Mouse (Mus musculus) ZHBTc4 (cell line): Measurements from ENCODE around the gene Trp53i13.
A peak's percentile ranks its signal among the peaks of the same experiment; 100 is the strongest.

ENCODE experiments used
- DNase-seq: peaks from one replicate; pipeline ENCODE4 v3.0.0-alpha.2; 2011; ENCODE audit warnings: low read depth, low spot score

The Trp53i13 gene

DNA sequence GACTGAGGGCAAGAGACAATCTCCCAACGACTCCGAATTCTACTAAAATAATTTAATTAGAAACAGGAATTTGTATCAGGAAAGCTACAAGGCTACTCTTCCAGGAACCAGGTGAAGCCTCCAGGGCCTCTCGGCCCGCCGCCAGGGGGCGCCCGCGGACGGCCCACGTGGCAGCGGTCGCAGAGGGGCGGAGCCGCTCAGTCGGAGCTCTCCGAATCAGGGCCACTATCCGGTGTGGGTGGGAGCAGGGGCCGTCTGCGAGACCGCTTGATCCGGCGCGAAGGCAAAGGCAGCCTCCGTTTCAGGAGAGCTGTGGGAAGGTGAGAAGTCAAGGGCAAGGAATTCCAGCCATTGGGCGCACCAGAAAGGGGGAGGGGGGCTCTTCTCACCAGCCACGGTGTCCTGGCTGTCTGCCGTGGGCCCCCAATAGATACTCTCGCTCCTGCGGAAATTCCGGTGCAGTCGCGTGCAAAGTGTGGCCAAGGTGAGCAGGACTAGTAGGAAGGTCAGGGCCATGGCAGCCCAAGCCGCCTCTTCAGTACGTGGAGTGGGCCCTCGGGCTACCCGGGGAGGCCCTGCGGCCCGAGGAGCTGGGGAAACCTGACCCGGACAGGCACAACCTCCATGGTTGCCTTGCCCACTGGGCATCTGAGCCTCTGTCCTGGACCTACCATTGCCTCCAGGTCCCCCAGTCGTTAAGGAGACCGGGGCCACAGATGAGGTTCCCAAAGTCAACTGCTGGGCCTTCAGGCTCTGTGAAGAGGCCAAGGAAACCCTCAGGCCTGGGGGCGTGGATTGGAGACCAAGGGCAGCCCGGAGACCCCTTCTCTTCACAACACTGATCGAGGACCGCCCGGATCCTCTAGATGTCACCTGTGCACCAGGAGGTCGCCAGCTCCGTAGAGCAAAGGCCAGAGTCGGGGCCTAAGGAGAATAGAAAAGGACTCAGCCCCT lies 7.4 kb downstream of the Trp53i13 start:
- DNase-seq, result peak; percentile 91

DNA sequence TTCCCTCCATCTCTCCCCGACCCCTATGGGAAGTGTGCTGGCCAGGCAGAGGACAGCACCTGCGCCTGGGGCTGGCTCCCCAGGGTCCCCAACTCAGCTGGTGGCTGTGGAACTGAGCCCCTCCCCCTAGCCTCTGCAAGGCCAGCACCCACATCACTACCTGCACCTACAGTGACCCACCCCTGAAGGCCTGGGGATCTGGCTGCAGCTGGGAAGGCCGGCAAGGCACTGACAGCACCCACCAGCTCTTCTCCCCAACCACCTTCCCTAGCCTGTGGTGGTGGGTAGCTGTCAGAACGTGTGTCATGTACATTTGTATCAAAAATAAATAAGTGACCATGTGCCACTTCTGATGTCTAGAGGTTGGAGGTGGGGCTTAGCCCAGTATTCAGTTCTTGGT lies 8.4 kb downstream of the Trp53i13 start:
- no peak for DNase-seq

DNA sequence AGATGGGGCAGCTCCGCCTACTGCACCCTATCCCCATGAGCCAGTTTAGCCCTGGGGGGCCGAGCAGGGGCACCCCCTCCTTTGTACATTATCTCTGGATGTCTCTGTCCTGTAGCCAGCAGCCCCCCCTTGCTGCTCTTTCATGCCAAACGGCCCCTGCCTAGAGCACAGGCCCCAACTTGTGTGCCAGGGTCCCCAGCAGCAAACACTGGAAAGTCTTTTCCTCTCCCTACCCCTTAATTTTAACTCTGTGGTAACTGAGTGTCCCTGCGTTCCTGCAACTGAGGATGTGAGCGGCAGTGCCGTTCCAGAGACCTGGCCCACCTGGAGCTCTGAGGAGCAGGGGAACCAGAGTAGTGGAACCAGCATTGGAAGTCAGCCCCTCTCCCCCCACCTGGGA lies 8.8 kb downstream of the Trp53i13 start:
- no peak for DNase-seq

DNA sequence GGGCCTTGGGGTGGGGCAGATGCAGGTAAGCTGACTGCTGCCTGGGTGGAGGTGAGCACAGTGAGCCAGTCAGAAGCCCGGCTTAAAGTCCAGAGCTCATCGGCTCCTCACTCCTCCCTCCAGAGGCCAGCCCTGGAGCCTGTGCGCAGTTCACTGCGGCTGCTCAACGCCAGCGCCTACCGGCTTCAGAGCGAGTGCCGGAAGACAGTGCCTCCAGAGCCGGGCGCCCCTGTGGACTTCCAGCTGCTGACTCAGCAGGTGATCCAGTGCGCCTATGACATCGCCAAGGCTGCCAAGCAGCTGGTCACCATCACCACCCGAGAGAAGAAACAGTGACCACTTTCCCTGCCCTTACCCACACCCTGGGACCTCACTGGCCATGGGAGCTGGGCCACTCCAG lies 9.5 kb downstream of the Trp53i13 start:
- DNase-seq, result no peak

DNA sequence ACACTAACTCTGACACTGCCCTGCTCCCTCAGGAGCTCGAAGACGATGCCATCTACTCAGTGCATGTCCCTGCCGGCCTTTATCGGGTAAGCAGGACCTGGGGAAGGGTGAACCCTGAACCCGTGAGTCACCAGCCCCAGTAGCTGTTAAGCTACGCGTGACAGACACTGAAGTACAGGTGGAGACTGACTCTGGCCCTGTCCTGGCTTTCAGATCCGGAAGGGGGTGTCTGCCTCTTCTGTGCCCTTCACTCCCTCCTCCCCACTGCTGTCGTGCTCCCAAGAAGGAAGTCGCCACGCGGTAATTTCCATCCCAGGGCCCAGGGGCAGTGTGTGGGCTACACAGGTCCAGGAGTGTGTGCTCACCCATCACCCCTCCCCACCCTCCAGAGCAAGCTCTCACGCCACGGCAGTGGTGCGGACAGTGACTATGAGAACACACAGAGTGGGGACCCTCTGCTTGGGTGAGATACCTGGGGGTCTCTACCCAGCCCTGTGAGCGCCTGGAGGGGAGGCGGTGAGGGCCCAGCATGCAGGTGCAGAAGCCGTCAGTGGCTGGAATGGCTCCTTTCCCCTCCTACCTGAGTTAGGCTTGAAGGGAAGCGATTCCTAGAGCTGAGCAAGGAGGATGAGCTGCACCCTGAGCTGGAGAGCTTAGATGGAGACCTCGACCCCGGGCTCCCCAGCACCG lies 10.3 kb downstream of the Trp53i13 start:
- no peak for DNase-seq

DNA sequence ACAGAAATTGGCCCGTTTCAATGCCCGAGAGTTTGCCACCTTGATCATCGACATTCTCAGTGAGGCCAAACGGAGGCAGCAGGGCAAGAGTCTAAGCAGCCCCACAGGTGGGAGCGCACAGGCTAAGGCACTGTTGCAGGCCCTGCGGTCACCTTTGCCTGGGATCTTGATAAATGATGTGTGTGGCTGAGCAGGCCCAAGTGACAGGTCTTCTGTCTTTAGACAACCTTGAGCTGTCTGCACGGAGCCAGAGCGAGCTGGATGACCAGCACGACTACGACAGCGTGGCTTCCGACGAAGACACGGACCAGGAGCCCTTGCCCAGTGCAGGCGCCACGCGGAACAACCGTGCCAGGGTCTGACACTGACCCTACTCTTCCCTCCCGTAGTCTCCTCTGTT lies 11.4 kb downstream of the Trp53i13 start:
- DNase-seq, result no peak

DNA sequence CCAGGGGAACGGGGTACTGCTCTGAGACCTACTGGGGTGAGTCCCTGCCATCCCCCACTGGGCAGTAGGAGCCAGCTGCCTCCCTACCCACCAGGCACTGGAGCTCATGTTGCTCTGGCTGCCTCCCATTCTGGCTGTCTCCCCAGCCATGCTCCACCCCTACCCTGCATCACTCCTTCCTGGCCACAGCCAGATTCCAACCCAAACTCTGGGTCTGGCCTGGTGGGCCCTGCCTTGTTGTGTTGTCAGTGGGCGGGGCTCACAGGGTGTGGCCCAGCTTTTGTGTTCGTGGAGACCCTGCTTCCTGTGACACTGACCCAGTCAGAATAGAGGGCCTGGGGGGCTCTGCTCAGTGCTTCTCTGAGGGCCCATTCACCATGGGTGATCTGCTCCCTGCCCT lies 12.3 kb downstream of the Trp53i13 start:
- peak; percentile 83 for DNase-seq

DNA sequence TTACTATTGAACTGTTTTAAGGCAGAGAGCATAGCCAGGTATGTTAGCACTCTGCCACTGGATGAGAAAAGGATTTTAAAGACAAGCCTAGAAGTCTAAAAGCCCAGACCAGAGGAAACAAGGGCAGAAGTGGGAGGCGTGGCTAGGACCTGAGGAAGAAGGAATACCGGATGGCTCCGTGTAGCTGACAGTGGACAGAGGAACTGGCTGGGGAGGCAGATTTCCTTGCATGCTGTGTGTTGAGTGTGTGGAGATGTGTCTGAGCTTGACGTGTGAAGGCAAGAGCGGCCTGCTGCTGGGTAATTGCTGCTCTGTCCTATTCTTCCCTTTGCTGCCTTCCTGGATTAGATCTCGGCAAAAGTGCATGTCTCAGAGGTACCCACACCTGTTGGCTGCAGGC lies 13.3 kb downstream of the Trp53i13 start:
- DNase-seq, result no peak

DNA sequence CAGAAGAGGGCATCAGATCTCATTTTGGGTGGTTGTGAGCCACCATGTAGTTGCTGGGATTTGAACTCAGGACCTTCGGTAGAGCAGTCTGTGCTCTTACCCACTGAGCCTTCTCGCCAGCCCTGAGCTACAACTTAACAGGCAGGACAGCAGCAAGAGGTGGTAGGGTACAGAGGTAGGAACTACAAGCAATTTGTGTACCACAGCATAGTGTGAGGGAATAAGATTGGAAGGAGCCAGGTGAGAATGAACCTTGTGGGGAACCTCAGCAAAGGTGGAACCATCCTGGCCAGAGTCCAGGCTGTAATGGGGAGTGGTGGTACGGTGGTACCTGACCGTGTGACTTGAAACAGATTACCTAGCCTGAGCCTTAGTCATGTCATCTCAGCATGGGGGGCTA lies 13.8 kb downstream of the Trp53i13 start:
- DNase-seq, result no peak

DNA sequence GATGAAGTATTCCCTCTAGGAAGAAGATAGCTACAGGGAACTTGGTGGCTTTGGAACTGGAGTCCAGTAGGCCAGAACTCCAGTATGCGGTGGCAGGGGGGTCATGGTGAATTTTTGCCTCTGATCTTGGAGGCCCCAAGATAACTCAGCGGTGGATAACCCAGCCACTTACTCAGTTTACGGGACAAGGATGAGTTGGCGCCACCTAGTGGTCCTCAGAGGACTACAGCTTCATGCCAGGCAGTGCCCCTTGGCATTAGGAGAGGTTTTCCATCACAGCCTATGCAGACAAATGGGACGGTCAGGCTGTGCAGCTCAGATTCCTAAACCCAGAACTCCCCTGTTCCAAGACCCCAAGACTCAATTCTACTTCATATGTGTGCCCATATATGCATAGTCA lies 14.4 kb downstream of the Trp53i13 start:
- DNase-seq, result peak; percentile 78

DNA sequence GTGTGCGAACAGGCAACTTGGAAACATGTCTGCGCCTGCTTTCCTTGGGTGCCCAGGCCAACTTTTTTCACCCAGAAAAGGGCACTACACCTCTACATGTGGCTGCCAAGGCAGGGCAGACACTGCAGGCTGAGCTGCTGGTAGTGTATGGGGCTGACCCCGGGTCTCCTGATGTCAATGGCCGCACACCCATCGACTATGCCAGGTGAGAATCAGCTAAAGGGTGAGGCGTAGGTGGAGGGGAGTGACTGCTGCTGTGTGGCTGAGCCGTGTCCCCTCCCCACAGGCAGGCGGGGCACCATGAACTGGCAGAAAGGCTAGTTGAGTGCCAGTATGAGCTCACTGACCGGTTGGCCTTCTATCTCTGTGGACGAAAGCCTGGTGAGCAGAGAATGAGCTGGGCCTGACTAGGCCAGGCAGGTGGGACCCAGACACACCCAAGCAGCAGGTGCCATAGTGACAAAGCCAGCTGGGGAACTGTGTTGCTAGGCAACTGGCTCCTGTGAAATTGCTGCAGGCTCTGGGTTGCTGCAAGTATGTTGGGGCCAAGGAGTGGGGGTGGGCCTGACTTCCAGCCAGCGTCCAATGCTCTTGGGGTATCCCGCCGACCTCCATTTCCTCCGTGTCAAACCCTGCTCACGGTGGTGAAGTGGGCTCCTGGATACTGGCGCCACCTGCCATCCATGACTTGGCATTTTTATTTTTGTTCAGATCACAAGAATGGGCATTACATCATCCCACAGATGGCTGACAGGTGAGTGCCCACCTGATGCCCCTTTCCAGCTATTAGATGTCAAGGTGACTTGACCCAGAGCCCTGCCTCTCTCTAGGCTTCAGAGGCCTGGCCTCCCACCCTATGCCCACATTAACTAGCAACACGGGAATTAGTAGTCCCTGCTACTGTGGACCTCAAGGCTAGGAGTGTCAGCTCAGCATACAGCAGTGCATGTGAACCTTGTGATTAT lies 15.1 kb downstream of the Trp53i13 start:
- peak; percentile 49 for DNase-seq

DNA sequence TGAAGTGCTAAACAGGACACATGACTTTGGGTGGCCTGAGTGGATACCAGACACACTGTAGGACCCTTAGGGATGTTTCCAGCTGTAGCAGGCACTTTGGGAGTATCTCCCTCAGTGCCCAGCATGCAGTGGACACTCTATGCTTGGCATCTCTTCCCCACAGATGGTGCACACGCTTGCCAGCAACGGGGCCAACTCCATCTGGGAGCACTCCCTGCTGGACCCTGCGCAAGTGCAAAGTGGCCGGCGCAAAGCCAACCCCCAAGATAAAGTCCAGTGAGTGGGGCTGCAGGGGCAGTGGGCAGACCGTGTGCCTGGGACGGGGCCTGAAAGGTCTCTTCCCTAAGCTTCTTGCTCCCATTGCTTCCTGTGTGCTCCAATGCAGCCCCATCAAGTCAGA lies 16.4 kb downstream of the Trp53i13 start:
- no peak for DNase-seq

DNA sequence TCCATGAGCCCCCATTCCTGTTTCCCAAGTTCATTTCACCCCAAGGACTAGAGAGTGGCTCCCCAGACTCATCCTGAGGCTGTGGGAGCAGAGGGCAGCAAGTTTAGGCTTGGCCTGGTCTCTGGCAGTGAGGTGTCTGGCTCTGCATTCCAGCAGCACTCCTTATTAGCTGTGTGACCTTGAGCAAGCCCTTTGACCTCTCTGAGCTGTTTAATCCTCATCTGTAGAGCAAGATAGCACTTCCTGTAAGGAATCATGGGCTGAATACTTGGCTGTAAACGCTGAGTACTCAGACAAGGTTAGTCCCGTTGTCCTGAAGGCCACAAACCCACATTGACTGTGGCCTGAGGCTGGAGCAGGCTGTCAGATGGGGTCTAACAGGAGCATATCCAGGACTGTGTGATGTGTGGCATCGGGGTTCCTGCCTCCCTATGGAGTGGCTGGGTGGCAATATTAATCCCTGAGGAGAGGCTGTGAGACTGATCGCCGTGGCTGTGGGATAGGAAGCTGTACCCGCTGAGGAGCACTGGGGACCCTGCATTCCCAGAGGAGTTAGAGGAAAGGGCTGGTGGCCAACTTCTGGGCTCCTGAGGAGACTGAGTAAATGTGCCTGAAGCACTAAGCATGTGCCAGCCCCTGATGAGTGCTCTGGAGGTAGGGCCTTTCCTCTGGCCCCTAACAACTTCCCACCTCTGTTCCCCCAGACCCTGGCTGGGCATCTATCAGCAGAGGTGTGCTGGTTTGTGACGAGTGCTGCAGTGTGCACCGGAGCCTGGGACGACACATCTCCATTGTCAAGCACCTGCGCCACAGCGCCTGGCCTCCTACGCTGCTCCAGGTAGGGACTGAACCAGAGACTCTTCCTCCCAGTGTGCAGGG lies 17.3 kb downstream of the Trp53i13 start:
- peak; percentile 89 for DNase-seq

DNA sequence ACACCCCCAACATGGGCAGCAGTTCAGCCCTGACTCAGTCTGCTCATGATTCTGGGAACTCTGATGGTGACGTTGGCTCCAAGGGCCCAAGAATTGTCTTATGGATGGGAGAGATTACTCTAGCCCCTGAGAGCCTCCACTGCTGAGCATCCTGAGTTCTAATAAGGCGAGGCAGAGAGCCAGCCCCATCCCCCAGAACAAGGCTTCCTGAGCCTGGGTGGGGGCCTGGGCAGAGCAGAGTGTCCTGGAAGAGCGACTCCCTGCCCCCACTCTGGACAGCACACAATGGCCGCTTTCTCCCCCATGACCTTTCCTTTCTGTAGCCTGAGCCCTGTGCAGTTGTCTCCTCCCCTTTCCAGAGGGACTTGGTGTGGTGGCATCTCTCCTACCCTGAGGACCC lies 17.9 kb downstream of the Trp53i13 start:
- peak; percentile 77 for DNase-seq

DNA sequence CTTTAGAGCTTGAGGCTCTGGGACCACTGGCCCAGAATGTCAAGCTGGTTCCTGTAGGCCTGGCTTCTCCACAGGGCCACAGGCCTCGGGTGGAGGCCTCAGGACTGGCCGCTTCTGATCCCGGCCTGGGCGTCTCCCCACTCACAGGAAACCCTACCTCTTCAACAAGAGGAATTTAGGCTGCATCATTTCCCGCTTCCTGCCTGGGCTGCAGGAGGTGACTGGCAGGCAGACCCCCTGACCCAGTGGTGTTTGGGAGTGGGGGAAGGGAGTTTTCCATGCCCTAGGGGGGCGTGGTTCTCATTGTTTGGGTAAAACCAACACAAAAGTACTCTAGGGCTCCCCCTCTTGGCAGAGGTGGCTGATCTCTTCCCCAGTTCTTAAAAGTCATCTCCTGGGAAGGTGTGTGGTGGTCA lies 18.4 kb downstream of the Trp53i13 start:
- DNase-seq, result peak; percentile 95

DNA sequence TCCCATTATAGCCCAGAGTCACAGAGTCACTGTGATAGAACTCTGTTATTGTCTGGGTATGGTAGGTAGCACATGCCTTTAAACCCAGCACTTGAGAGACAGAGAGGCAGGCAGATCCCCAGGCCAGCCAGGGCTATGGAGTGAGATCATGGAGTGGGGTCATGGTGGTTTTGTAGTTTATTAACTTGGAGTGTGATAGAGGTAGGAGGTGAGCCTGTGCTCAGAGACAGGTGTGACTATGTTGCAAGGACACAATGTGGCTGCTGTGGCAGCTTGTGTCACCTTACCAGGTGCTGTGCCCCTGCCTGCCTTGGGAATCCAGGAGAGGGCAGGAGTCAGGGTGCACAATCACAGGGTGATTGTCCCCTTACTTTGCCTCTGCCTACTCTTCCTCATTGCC lies 20.3 kb downstream of the Trp53i13 start:
- DNase-seq, result no peak

DNA sequence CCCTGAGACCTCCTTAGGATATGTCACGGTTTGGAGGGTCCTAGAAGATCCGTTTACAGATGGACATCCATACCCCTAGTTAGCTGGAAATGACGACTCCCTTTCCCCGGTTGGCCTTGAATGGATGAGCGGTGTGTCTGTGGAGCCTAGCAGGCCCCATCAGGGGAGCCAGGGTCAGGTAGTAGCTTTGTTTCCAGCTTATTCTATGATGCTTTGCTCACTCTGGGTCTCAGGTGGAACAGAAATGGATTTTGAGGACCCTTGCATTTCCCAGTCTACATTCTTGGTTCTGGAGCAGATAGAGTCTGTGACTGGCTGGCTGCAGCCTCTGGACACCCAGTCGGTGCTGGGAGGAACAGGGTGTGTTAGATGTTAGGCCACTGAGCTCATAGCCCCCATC lies 21.0 kb downstream of the Trp53i13 start:
- no peak for DNase-seq

DNA sequence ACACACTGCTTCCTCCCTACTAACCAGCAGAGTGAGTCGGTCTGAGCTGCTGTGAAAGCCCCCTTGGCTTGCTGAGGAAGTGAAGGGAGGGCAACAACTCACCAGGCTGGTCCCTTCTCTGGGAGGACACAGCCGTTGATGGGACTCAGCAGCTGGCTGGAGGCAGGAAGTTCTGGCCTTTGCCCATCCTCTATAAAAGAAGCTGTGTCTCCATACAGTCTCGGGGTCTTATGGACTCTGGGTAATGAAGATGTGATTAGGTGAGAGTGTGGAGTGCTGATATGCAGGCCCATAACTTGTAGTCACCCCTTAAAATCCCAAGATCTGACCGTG lies 21.5 kb downstream of the Trp53i13 start:
- DNase-seq, result no peak

DNA sequence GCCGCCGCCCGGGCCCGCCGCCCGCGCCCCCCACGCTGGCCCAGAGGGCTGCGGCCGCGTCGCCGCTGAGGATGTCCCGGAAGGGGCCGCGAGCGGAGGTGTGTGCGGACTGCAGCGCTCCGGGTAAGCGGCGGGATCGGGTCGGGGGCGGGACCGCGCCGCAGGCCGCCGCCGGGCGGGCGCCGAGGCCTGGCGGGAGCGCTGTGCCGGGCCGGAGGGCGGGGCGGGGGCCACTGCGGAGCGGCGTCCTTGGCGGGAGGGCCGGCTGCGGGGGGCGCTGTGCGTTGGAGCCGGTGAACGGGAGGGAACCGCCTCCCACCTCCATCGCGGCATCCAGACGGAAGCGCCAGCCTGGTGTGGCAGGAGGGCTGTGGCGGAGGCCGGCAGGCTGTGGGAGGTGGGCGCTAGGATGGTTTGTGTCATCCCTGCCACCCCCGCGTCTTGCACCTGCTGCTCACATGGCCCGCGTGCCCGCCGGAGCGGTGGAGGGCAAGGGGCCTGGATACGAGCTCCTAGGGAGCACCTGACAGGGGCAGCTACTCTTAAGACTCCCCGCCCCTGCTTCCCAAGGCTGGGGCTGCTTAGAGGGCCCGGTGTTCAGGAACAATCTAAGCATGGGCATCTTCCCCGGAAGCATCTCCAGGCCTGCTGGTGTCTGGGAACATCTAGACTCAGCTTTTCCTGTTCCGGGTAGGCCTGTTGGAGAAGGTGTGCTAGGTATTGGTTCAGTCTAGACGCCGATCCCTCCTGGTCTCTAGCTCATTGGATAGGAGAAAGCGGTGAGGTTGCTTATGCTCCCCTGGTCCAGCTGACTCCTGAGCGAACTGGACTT lies 22.1 kb downstream of the Trp53i13 start, which contains the start of gene Git1:
Gene Git1, plus strand, starts transcription at position 51 of the 832 bp plus-strand sequence.
- peak; percentile 60 for DNase-seq

DNA sequence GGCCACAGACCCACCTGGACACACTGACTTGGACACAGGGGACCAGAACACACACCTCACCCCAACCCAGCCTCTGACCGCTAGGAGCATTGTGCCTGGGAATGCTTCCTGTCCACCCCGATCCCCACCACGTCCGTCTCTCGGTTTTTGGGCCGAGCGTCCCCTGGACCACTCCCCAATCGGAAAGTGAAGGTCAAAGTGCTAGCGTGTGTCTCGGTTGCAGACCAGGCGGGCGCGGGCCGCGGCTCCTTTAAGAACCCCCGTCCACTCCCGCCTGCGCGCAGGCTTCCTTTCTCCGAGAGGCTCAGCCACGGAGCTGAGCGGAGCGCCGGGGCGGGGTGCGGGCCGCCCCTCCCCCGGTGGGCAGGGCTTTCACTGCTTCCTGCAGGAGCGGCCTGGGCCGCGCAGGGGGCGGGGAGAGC lies 22.9 kb downstream of the Trp53i13 start:
- peak; percentile 97 for DNase-seq
